Mouse (Mus musculus) adipocyte (in vitro differentiated cells): ENCODE data around the gene Ppfibp1.
A peak's percentile ranks its signal among the peaks of the same experiment; 100 is the strongest.

Source experiments
- DNase-seq: peaks from one replicate; pipeline ENCODE4 v3.0.0-alpha.2; 2016; ENCODE audit warnings: low spot score

Gene Ppfibp1

GRCm38 (mm10) chr6:147042291-147043290 is 154.3 kb downstream of the Ppfibp1 start, which contains the start of gene Mrps35:
Mrps35 (plus strand) TSS chr6:147042764.
- peak; percentile 96 for DNase-seq

GRCm38 (mm10) chr6:147043633-147044032 is 155.3 kb downstream of the Ppfibp1 start:
- no peak for DNase-seq

- DNase-seq = no peak
Measured at GRCm38 (mm10) chr6:147049239-147049805, 161.0 kb downstream of the Ppfibp1 start.

- DNase-seq = no peak
Measured at GRCm38 (mm10) chr6:147051666-147052065, 163.4 kb downstream of the Ppfibp1 start.

GRCm38 (mm10) chr6:147052440-147052839 is 164.2 kb downstream of the Ppfibp1 start:
- no peak for DNase-seq

- DNase-seq = no peak
Measured at GRCm38 (mm10) chr6:147053785-147054646, 165.7 kb downstream of the Ppfibp1 start.

- DNase-seq = no peak
Measured at GRCm38 (mm10) chr6:147055374-147055977, 167.2 kb downstream of the Ppfibp1 start.

GRCm38 (mm10) chr6:147059326-147059725 is 171.0 kb downstream of the Ppfibp1 start:
- DNase-seq = no peak

GRCm38 (mm10) chr6:147061630-147062029 is 173.3 kb downstream of the Ppfibp1 start:
- no peak for DNase-seq

- DNase-seq = no peak
Measured at GRCm38 (mm10) chr6:147062034-147062433, 173.7 kb downstream of the Ppfibp1 start.

GRCm38 (mm10) chr6:147062694-147063093 is 174.4 kb downstream of the Ppfibp1 start:
- no peak for DNase-seq

- peak; percentile 23 for DNase-seq
Measured at GRCm38 (mm10) chr6:147064226-147064943, 176.1 kb downstream of the Ppfibp1 start.

GRCm38 (mm10) chr6:147064944-147065261 is 176.6 kb downstream of the Ppfibp1 start:
- peak; percentile 84 for DNase-seq

- DNase-seq = no peak
Measured at GRCm38 (mm10) chr6:147075808-147076387, 187.6 kb downstream of the Ppfibp1 start.

GRCm38 (mm10) chr6:147076878-147077277 is 188.6 kb downstream of the Ppfibp1 start:
- DNase-seq = no peak

- no peak for DNase-seq
Measured at GRCm38 (mm10) chr6:147079919-147080318, 191.6 kb downstream of the Ppfibp1 start.
